Mouse (Mus musculus) hindbrain, embryonic 14.5 days (tissue): ENCODE data around the gene Flrt1. TPM values are rescaled to one million over a fixed set of nuclear protein-coding genes. Genes with fewer than 3 reads are reported as not detected.

Experiments
- ATAC-seq: fragments of 200-750 bp; cut with Nextera tagmentation; 2 replicates; pipeline ENCODE4 v1.8.0; 2017; ENCODE audit warnings: moderate number of reproducible peaks, mild to moderate bottlenecking, moderate TSS enrichment, moderate library complexity; ENCODE audit not compliant: low FRiP score
- DNase-seq: peaks from one replicate; pipeline ENCODE4 v3.0.0-alpha.2; 2015; ENCODE audit warnings: low spot score
- H3K27ac ChIP-seq: fragments of 300-500 bp; sonication (generic); 2 replicates; pipeline ENCODE4 v1.5.1; 2014; ENCODE audit warnings: mild to moderate bottlenecking, moderate library complexity
- H3K27me3 ChIP-seq: fragments of 300-500 bp; sonication (generic); 2 replicates; pipeline ENCODE4 v1.6.1; 2014; ENCODE audit warnings: mild to moderate bottlenecking, low read length, mixed read lengths; ENCODE audit not compliant: control insufficient read depth, insufficient read depth
- H3K36me3 ChIP-seq: fragments of 300-500 bp; sonication (generic); replicated peaks from 2 replicates; pipeline ENCODE4 v1.6.1; 2014; ENCODE audit not compliant: control insufficient read depth, insufficient read depth
- H3K4me1 ChIP-seq: fragments of 300-500 bp; sonication (generic); replicated peaks from 2 replicates; pipeline ENCODE4 v1.6.1; 2014; ENCODE audit warnings: antibody characterized with exemption, low read length, mixed read lengths; ENCODE audit not compliant: control insufficient read depth, insufficient read depth
- H3K4me2 ChIP-seq: fragments of 300-500 bp; sonication (generic); replicated peaks from 2 replicates; pipeline ENCODE4 v1.6.1; 2014; ENCODE audit warnings: mild to moderate bottlenecking, moderate library complexity
- H3K4me3 ChIP-seq: fragments of 300-500 bp; sonication (generic); replicated peaks from 2 replicates; pipeline ENCODE4 v1.5.1; 2014; ENCODE audit warnings: mild to moderate bottlenecking, low read length
- H3K9ac ChIP-seq: fragments of 300-500 bp; sonication (generic); 2 replicates; pipeline ENCODE4 v1.6.1; 2014
- H3K9me3 ChIP-seq: fragments of 300-500 bp; sonication (generic); 2 replicates; pipeline ENCODE4 v1.6.1; 2016; ENCODE audit warnings: low read length; ENCODE audit not compliant: control insufficient read depth
- WGBS: fragments of 180-500 bp; shearing (Covaris S2); extraction: QIAGEN DNeasy Blood & Tissue Kit; methylation state at CpG from one replicate; pipeline ENCODE4 v1.1.7; 2014; 5-methylcytosine and 5-hydroxymethylcytosine counted together
- polyA plus RNA-seq: library from polyadenylated mRNA; unstranded; fragments of >200 nt; fragmentation: Nextera tagmentation; extraction: Ambion mirVana; gene quantifications from 2 replicates; pipeline ENCODE4 v1.2.1, GENCODE M21; 2014

The Flrt1 gene
- polyA plus RNA-seq, 1 experiment from 2014 or later, result 8.7 TPM

DNA sequence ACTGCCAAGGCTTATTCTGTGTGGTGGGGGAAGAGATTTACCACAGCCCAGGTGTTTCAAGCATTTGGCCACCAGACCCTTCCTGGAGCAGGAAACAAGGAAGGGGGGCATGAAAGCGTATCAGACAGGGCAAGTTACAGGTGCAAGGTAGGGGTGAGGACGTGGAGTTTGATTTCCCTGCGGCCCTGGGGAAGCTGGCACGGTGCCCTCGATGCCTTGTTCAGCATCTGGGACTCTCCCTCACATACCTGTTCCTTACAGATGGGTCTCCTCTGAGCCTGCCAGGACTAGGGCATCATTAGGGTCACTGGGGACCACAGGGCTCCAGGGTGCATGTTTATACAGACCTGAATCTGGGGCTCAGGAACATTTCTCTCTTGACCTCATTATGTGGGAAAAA lies 12.8 kb downstream of the Flrt1 start:
- Histone ChIP-seq H3K4me3 (no peak overlapping the region), H3K27ac (no peak overlapping the region), H3K9ac (no peak overlapping the region), H3K27me3 (peaks cover 19% of the 10 kb centered on the region), H3K4me1 (peaks cover 66% of the 10 kb centered on the region), H3K9me3 (no peaks in the 10 kb centered on the region), H3K4me2 (no peak overlapping the region), H3K36me3 (no peaks in the 10 kb centered on the region)
- DNase-seq, result no peak
- no peak for ATAC-seq
- 80% methylated on average over 5 of the region's 5 CpGs for WGBS

DNA sequence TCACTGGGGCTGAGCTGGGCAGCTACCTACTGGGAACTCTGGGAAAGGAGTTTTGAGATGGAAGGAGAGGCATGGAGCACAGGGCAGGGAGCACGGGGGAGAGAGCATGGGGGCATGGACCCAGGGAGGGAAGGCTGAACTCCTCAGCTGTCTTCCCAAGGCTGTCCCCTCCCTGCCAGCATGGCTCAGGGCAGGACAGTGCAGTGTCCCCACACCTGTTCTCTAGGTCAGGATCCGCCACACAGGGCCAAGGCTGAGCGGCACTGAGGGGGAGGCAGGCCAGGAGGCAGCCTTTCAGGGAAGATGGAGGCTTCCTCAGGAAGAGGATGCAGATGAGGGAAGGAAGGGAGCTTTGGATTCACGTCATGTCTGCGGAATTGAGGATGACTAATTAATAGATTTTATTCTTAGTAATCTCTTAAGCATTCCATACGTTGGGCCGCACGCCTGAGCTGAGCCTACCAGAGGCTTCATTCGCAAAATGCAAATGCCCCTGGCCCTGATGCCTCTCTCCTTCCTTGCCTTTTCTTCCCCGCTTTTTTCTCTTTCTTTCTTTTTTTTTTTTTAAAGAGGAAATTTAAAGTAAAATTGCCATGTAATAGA lies 14.0 kb downstream of the Flrt1 start:
- Histone ChIP-seq H3K9me3 (no peaks in the 10 kb centered on the region), H3K4me2 (no peak overlapping the region), H3K36me3 (no peaks in the 10 kb centered on the region), H3K9ac (peak overlapping the region; percentile 11; the same call in 1 of the 2 replicates), H3K27ac (peak overlapping the region; percentile 62), H3K4me3 (no peak overlapping the region), H3K4me1 (peaks cover 69% of the 10 kb centered on the region), H3K27me3 (peaks cover 11% of the 10 kb centered on the region)
- ATAC-seq (peak; percentile 7; the same call in 1 of the 2 replicates), DNase-seq (no peak)
- WGBS, result 43% methylated on average over 10 of the region's 10 CpGs

DNA sequence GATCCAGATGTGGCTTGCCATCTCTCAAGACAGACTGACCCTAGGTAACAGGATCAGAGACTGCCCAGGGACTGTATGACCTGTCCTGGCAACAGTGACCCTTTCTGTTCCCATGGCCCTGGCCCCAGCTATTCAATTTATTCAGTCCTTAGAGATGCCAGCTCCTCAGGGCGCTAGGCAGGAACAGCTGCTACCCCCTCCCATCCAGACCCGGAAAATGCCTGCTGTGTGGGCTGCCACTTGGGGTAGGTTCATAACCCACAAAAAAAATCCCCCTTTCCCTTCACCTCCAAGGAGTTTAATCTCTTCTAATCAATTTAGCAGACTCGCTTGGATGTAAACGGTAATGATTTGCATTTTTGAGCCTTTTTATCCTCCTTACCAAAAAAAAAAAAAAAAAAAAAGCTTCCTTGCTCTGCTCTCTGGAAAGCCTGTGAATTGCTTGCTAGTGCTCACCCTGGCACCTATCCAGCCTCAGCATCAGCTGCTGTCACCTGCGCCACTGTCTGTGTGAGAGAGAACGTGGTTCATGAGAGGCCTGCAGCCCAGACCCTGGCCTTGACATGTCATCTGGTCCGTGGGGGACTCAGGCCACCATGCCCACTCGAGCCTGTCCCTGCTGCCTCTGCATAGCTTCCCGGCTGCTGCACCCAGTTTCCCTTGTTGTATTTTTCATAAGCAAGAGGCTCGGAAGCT lies 15.0 kb downstream of the Flrt1 start:
- DNase-seq, result no peak
- peak overlapping the region; percentile 66 for H3K27ac ChIP-seq
- H3K9ac ChIP-seq, result peak overlapping the region; percentile 20; the same call in 1 of the 2 replicates
- 0 out of 2 replicates have a peak overlapping the region, but pooled peaks have one; percentile 6 for H3K4me2 ChIP-seq
- no peaks in the 10 kb centered on the region for H3K9me3 ChIP-seq
- ATAC-seq, result peak; percentile 22; the same call in 1 of the 2 replicates
- H3K4me3 ChIP-seq, result no peak overlapping the region
- H3K4me1 ChIP-seq, result peaks cover 69% of the 10 kb centered on the region
- peaks cover 2% of the 10 kb centered on the region; the same call in 1 of the 2 replicates for H3K27me3 ChIP-seq
- no peaks in the 10 kb centered on the region for H3K36me3 ChIP-seq
- 6% methylated on average over 10 of the region's 10 CpGs for WGBS

DNA sequence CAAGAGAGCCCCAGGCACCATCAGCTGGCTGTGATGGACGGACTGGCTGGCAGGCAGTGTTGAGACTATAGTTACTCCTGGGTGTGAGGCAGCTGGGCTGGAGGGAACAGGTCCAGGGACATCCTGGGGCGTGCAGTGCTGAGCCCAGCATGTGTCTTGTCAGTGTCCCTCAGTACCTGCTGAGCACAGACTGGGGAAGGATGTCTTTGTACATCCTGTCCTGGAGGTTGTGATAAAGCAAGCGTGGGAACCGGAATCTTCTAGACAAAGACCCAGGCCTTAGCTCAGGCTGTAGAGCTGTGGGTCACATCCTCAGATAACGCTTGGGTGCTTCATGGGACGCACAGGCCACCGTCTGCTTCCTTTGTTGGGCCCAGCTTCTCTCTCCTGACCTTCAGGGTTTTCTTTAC lies 15.7 kb downstream of the Flrt1 start:
- 23% methylated on average over 7 of the region's 7 CpGs for WGBS
- Histone ChIP-seq H3K27ac (peak overlapping the region; percentile 66), H3K4me3 (no peak overlapping the region), H3K9me3 (no peaks in the 10 kb centered on the region), H3K4me1 (peaks cover 76% of the 10 kb centered on the region), H3K36me3 (no peaks in the 10 kb centered on the region), H3K9ac (peak overlapping the region; percentile 20; the same call in 1 of the 2 replicates), H3K4me2 (no peak overlapping the region), H3K27me3 (no peaks in the 10 kb centered on the region; the same call in 1 of the 2 replicates)
- DNase-seq (no peak), ATAC-seq (no peak)

DNA sequence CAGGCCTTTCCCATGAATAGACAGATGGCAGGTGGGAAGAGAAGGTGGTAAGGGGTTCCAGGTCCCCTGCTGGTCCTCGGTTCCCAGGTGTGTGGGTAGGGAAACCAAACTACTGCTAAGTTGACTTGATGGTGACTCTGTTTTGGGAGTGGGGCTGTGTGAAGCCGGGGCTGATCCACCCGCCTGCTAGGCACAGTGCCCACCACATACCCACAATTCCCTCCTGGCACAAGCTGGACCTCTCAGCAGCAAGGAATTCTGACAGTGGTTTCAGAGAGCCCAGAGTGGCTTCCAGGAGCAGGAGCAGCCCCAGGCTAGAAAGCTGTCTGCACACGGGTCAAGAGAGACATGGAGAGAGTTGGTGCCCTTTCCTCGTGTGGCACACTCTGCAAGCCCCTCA lies 16.5 kb downstream of the Flrt1 start:
- no peak for DNase-seq
- Histone ChIP-seq H3K4me3 (no peak overlapping the region), H3K36me3 (no peaks in the 10 kb centered on the region), H3K9ac (no peak overlapping the region), H3K4me1 (peaks cover 81% of the 10 kb centered on the region), H3K27me3 (no peaks in the 10 kb centered on the region; the same call in 1 of the 2 replicates), H3K4me2 (no peak overlapping the region), H3K27ac (no peak overlapping the region), H3K9me3 (no peaks in the 10 kb centered on the region)
- 61% methylated on average over 5 of the region's 5 CpGs for WGBS
- ATAC-seq, result no peak

DNA sequence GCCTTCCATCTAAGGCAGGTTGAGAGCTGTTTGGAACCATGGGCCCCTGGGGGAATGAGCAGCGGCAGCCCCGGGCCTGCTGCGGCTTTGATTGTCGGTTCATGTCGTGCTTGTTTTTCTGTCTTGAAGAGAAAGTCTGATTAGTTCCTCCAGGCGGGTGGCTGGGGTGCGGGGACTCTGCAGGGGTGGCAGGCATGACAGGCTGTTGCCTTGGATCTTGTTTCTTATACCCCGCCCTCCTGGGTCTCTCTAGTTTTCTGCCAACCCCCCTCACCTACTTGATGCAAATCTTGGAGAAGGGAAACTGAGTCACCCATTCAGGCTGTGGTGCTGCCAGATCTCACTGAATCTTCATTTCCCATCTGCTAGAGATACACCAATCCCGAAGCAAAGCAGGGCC lies 17.0 kb downstream of the Flrt1 start:
- H3K27ac ChIP-seq, result no peak overlapping the region
- no peaks in the 10 kb centered on the region for H3K36me3 ChIP-seq
- H3K9ac ChIP-seq, result no peak overlapping the region
- H3K9me3 ChIP-seq, result no peaks in the 10 kb centered on the region
- DNase-seq (no peak), ATAC-seq (no peak)
- no peaks in the 10 kb centered on the region; the same call in 1 of the 2 replicates for H3K27me3 ChIP-seq
- H3K4me1 ChIP-seq, result peaks cover 79% of the 10 kb centered on the region
- WGBS, result 9% methylated on average over 9 of the region's 9 CpGs
- no peak overlapping the region for H3K4me3 ChIP-seq
- H3K4me2 ChIP-seq, result no peak overlapping the region

DNA sequence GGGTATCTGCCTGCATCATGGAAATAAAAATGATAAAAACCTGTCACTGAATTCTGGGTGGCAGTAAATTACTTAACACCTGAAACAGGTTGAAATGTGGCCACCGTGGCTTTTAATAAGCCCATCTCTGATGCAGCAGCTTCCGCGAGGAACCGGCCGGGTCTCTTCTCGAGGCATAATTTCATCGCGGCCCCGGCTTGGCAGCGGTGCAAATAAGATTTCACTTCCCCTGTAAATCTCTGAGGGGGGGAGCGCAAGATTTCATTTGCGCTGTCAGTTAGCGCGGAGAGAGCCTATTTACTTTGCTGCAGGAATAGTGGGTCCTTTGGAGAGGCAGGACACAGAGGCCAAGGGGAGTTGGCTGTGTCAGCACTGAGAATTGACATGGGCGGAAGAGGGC lies 20.8 kb downstream of the Flrt1 start:
- Histone ChIP-seq H3K27me3 (no peaks in the 10 kb centered on the region; the same call in 1 of the 2 replicates), H3K4me1 (peaks cover 43% of the 10 kb centered on the region), H3K36me3 (no peaks in the 10 kb centered on the region), H3K4me3 (no peak overlapping the region), H3K9ac (no peak overlapping the region), H3K27ac (0 out of 2 replicates have a peak overlapping the region, but pooled peaks have one; percentile 0), H3K9me3 (no peaks in the 10 kb centered on the region), H3K4me2 (no peak overlapping the region)
- ATAC-seq (no peak), DNase-seq (no peak)
- WGBS, result 35% methylated on average over 15 of the region's 15 CpGs

DNA sequence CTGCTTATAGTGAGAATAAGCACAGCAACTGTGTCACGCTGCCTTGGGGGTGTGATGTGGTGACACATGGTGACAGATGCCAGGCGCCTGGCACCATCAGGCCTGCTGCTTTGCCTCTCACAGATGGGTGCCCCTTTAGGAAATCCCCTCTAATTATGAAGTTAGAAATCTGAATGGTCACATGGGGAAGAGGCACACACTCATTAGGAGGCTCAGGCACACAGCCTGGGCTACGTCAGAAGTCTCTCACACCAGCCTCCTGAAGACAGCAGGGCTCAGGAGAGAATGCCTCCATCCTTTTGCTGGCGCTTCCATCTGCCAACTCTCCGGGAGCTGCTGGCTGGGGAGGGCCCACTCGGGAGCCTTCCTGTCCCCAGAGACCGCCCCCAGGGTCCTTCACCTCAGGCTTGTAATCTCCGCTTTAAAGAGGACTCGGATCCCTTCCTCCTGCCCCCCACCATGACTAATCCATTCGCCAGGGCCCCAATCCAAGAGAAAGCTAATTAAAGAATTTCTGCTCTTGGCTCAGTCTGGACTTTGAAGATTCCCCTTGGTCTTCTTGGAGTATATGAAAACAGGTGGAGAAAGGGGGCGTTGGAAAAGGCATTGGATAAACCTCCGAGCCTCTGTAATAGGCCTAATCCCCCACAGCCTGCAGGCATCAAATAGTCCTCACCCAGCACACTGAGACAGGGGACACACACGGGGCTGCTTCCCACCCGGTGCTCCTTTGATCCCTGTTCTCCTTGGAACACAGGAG lies 22.3 kb downstream of the Flrt1 start:
- Histone ChIP-seq H3K27me3 (no peaks in the 10 kb centered on the region), H3K9ac (no peak overlapping the region), H3K9me3 (no peaks in the 10 kb centered on the region), H3K27ac (no peak overlapping the region), H3K4me1 (peaks cover 33% of the 10 kb centered on the region), H3K36me3 (no peaks in the 10 kb centered on the region), H3K4me2 (no peak overlapping the region), H3K4me3 (no peak overlapping the region)
- 25% methylated on average over 14 of the region's 14 CpGs for WGBS
- ATAC-seq (peak; percentile 40; the same call in 1 of the 2 replicates), DNase-seq (no peak)
